ENCODE assay signal across 10 mouse cellular contexts in genomic region chr9:107312811-107313584, GRCm38 (mm10). TPM values are rescaled to one million over a fixed set of nuclear protein-coding genes. Genes with fewer than 3 reads are reported as not detected.
DNase-seq lines count a peak whose midpoint lies in the region; ATAC-seq and TF ChIP-seq lines count a peak whose summit lies in the region.
"Had no signal": no experiment of that assay in that cellular context is flagged by ENCODE, and none has a peak within 500 bp of the region (broad histone marks: within the 10 kb centered on the region; RNA-seq: fewer than 3 reads in every experiment).

No protein-coding gene starts in this region.

- TF ChIP-seq POLR2A in CH12.LX (IDR thresholded peaks at IDR 0.05; ENCODE audit: low read depth, low read length), result peak; percentile 68
- TF ChIP-seq POLR2A in olfactory bulb, adult 2 months (IDR thresholded peaks at IDR 0.05; ENCODE audit: insufficient read depth, low read depth, low read length), result no peak

- peak overlapping the region; percentile 99 for H3K27ac ChIP-seq in CH12.LX (ENCODE audit: insufficient read depth, low read depth)
- H3K27ac ChIP-seq in olfactory bulb, adult 2 months (ENCODE audit: insufficient read depth, low read depth, low read length), result peak overlapping the region; percentile 74
- H3K27ac ChIP-seq in hindbrain, embryonic 13.5 days, result no peak overlapping the region
- H3K27ac ChIP-seq in left cerebral cortex, adult 2 months, result no peak overlapping the region
- H3K27ac ChIP-seq: embryonic facial prominence, embryonic 12.5 days had no signal

- WGBS in olfactory bulb, adult 2 months, result 38% methylated on average over 10 of the region's 10 CpGs
- 69% methylated on average over 10 of the region's 10 CpGs for WGBS in hindbrain, embryonic 13.5 days

- peak; percentile 91 for DNase-seq in 416B (ENCODE audit: low read depth)
- peak; percentile 94 for DNase-seq in CH12.LX (ENCODE audit: extremely low read depth)
- no peak for DNase-seq in left cerebral cortex, postnatal 36 days (ENCODE audit: low spot score in 2 of 2)
- no peak for DNase-seq in urinary bladder, postnatal 25 days (ENCODE audit: low spot score)
- no peak for DNase-seq in left cerebral cortex, adult 2 months (ENCODE audit: extremely low spot score in 1 of 2, low spot score in 2 of 2)

- H3K9me3 ChIP-seq in CH12.LX (replicated peaks; ENCODE audit: low read length), result no peaks in the 10 kb centered on the region
- no peaks in the 10 kb centered on the region for H3K9me3 ChIP-seq in hindbrain, embryonic 13.5 days
- H3K9me3 ChIP-seq: embryonic facial prominence, embryonic 12.5 days had no signal

- no peaks in the 10 kb centered on the region for H3K36me3 ChIP-seq in CH12.LX (replicated peaks in 1 of 2; ENCODE audit: control insufficient read depth in 1 of 2, insufficient read depth in 1 of 2, low read length in 1 of 2)
- H3K36me3 ChIP-seq in hindbrain, embryonic 13.5 days, result no peaks in the 10 kb centered on the region
- H3K36me3 ChIP-seq: embryonic facial prominence, embryonic 12.5 days had no signal

- dilution Hi-C loops in CH12.LX (cut with MboI; ENCODE audit: extremely low pct_ligation_motif_present, extremely low pct_unique_long_range_greater_than_20kb, low sequenced_read_pairs), result no loop called here

- peak; percentile 16 for TF ChIP-seq RAD21 in CH12.LX (IDR thresholded peaks at IDR 0.05; ENCODE audit: low read depth, low read length)

- peak overlapping the region in 2 of 3 experiments; percentile 42 to 44 for H3K4me3 ChIP-seq in CH12.LX (replicated peaks in 1 of 3; ENCODE audit: low read depth in 2 of 3, low read length in 2 of 3, poor library complexity in 1 of 3)
- no peak overlapping the region for H3K4me3 ChIP-seq in olfactory bulb, adult 2 months (ENCODE audit: insufficient read depth, low read depth, low read length)
- H3K4me3 ChIP-seq in hindbrain, embryonic 13.5 days, result no peak overlapping the region
- no peak overlapping the region for H3K4me3 ChIP-seq in left cerebral cortex, adult 2 months
- H3K4me3 ChIP-seq: embryonic facial prominence, embryonic 12.5 days; myocyte had no signal

- intact Hi-C loops in left cerebral cortex, postnatal 36 days (cut with DNase I), result no loop called here
- intact Hi-C loops in left cerebral cortex, adult 2 months (cut with DNase I), result no loop called here

- H3K4me2 ChIP-seq in CH12.LX (ENCODE audit: insufficient read depth, low read depth, poor library complexity, severe bottlenecking), result peak overlapping the region; percentile 78
- H3K4me2 ChIP-seq in hindbrain, embryonic 13.5 days, result no peak overlapping the region
- H3K4me2 ChIP-seq: embryonic facial prominence, embryonic 12.5 days had no signal

- no peak for TF ChIP-seq CTCF in CH12.LX (conservative IDR thresholded peaks at IDR 0.05 in 1 of 2, IDR thresholded peaks at IDR 0.05 in 1 of 2; ENCODE audit: low read depth in 2 of 2, low read length in 2 of 2)
- TF ChIP-seq CTCF in olfactory bulb, adult 2 months (IDR thresholded peaks at IDR 0.05; ENCODE audit: insufficient read depth, low read depth, low read length), result no peak
- TF ChIP-seq CTCF in left cerebral cortex, adult 2 months (IDR thresholded peaks at IDR 0.05), result no peak

- peaks cover 38 to 86% of the 10 kb centered on the region in 2 experiments for H3K4me1 ChIP-seq in CH12.LX (ENCODE audit: control insufficient read depth in 1 of 2, insufficient read depth in 2 of 2)
- H3K4me1 ChIP-seq in olfactory bulb, adult 2 months (ENCODE audit: control insufficient read depth, insufficient read depth, low read length), result peaks cover 28% of the 10 kb centered on the region
- no peaks in the 10 kb centered on the region for H3K4me1 ChIP-seq in hindbrain, embryonic 13.5 days (replicated peaks)
- H3K4me1 ChIP-seq: embryonic facial prominence, embryonic 12.5 days had no signal

- peak; percentile 96 for TF ChIP-seq EP300 in CH12.LX (IDR thresholded peaks at IDR 0.05; ENCODE audit: low read length)

- no peaks in the 10 kb centered on the region for H3K27me3 ChIP-seq in CH12.LX (replicated peaks)
- no peaks in the 10 kb centered on the region for H3K27me3 ChIP-seq in hindbrain, embryonic 13.5 days
- H3K27me3 ChIP-seq: embryonic facial prominence, embryonic 12.5 days had no signal

- peak overlapping the region; percentile 68 for H3K9ac ChIP-seq in CH12.LX (ENCODE audit: insufficient read depth, low read depth)
- no peak overlapping the region for H3K9ac ChIP-seq in hindbrain, embryonic 13.5 days
- H3K9ac ChIP-seq: embryonic facial prominence, embryonic 12.5 days had no signal

- ATAC-seq in inflammation-experienced regulatory T-cells, adult 6 months, result peak; percentile 88
- no peak for ATAC-seq in hindbrain, embryonic 13.5 days (ENCODE audit: low FRiP score)

- no peaks in the 10 kb centered on the region for H3K79me2 ChIP-seq in CH12.LX (replicated peaks; ENCODE audit: control insufficient read depth, extremely low read depth, insufficient read depth, poor library complexity, severe bottlenecking)

- in situ Hi-C loops in CH12.LX (cut with MboI; ENCODE audit: low pct_ligation_motif_present, low pct_unique_long_range_greater_than_20kb, low sequenced_read_pairs), result no loop called here

TF ChIP-seq in CH12.LX, 34 proteins besides CTCF, POLR2A, EP300 and RAD21 (continues in another document):
- TF ChIP-seq MAX (IDR thresholded peaks at IDR 0.05; ENCODE audit: low read length), result peak; percentile 82
- peak; percentile 82 for TF ChIP-seq TBP (conservative IDR thresholded peaks at IDR 0.05; ENCODE audit: low read depth, low read length)
- TF ChIP-seq MAFK (IDR thresholded peaks at IDR 0.05; ENCODE audit: insufficient replicate concordance, low read length), result peak; percentile 92
- TF ChIP-seq MAZ (IDR thresholded peaks at IDR 0.05; ENCODE audit: low read depth, low read length), result peak; percentile 98
- TF ChIP-seq JUN (IDR thresholded peaks at IDR 0.05; ENCODE audit: insufficient read depth, low read depth, low read length), result peak; percentile 72
- TF ChIP-seq CHD2 (IDR thresholded peaks at IDR 0.05; ENCODE audit: low read length), result peak; percentile 93
- no peak for TF ChIP-seq UBTF (IDR thresholded peaks at IDR 0.05; ENCODE audit: low read depth, low read length)
- TF ChIP-seq ELF1 (IDR thresholded peaks at IDR 0.05; ENCODE audit: low read depth, low read length), result peak; percentile 74
- no peak for TF ChIP-seq USF2 (conservative IDR thresholded peaks at IDR 0.05; ENCODE audit: low read depth, low read length)
- peak; percentile 63 for TF ChIP-seq HCFC1 (IDR thresholded peaks at IDR 0.05; ENCODE audit: low read depth, low read length)
- TF ChIP-seq PAX5 (IDR thresholded peaks at IDR 0.05; ENCODE audit: low read length), result no peak
- no peak for TF ChIP-seq ZC3H11A (IDR thresholded peaks at IDR 0.05; ENCODE audit: low read depth, low read length)
- TF ChIP-seq ZNF384 (IDR thresholded peaks at IDR 0.05; ENCODE audit: low read depth, low read length), result peak; percentile 60
- TF ChIP-seq JUND (conservative IDR thresholded peaks at IDR 0.05; ENCODE audit: low read depth, low read length), result peak; percentile 69
- TF ChIP-seq MYC (IDR thresholded peaks at IDR 0.05; ENCODE audit: low read depth, low read length), result peak; percentile 67
- no peak for TF ChIP-seq POLR2AphosphoS2 (IDR thresholded peaks at IDR 0.05; ENCODE audit: low read depth, low read length)

RNA-seq across cellular contexts. Expression of gene Cish, which starts 17.2 kb away (rescaled TPM):
- total RNA-seq in CH12.LX (2012; rRNA removed) (1.7 and 3.5 TPM in 2 replicates), CH12.LX (2014; rRNA removed) (0.42 and 0.43 TPM in 2 replicates)
- 2.2 and 4.6 TPM in 2 replicates for polyA plus RNA-seq in CH12.LX (2012; ENCODE audit: insufficient read length, low read depth)
- polyA plus RNA-seq in inflammation-experienced regulatory T-cells, adult 6 months (2017; shearing (Covaris generic)), result 100 to 1,000 TPM in 2 of 3 experiments, 10 to 100 TPM in 1; 85.4 to 124 (median 100) TPM
- polyA plus RNA-seq in olfactory bulb, adult 2 months (2012; ENCODE audit: insufficient read depth, insufficient read length, low replicate concordance, missing spikeins), result not detected in 2 replicates
- 10 to 100 TPM in 1 of 2 experiments, 1 to 10 TPM in 1; 4.8 to 11.0 TPM for total RNA-seq in left cerebral cortex, postnatal 36 days (2021)
- polyA plus RNA-seq in hindbrain, embryonic 13.5 days (2015; fragmentation: Nextera tagmentation; extraction: Ambion mirVana), result 8.4 and 9.6 TPM in 2 replicates
- 10 to 100 TPM in 1 of 2 experiments, 1 to 10 TPM in 1; 9.6 to 10.7 TPM for total RNA-seq in left cerebral cortex, adult 2 months (2021)

RNA-seq across cellular contexts. Expression of gene Mapkapk3, which starts 23.3 kb away (rescaled TPM):
- total RNA-seq in CH12.LX (2012; rRNA removed), result 33.3 and 39.8 TPM in 2 replicates
- total RNA-seq in CH12.LX (2014; rRNA removed), result 29.1 and 29.9 TPM in 2 replicates
- polyA plus RNA-seq in CH12.LX (2012; ENCODE audit: insufficient read length, low read depth), result 30.1 and 33.1 TPM in 2 replicates
- 10 to 100 TPM; 53.9 to 59.6 (median 59.2) TPM for polyA plus RNA-seq in inflammation-experienced regulatory T-cells, adult 6 months (2017; shearing (Covaris generic))
- polyA plus RNA-seq in olfactory bulb, adult 2 months (2012; ENCODE audit: insufficient read depth, insufficient read length, low replicate concordance, missing spikeins), result not detected in 2 replicates
- total RNA-seq in left cerebral cortex, postnatal 36 days (2021), result 1 to 10 TPM; 2.9 to 4.5 TPM
- 2.8 and 3.7 TPM in 2 replicates for polyA plus RNA-seq in hindbrain, embryonic 13.5 days (2015; fragmentation: Nextera tagmentation; extraction: Ambion mirVana)
- total RNA-seq in left cerebral cortex, adult 2 months (2021), result 1 to 10 TPM; 3.4 to 3.5 TPM

RNA-seq across cellular contexts. Expression of gene Hemk1, which starts 25.2 kb away (rescaled TPM):
- 12.2 and 20.5 TPM in 2 replicates for total RNA-seq in CH12.LX (2012; rRNA removed)
- total RNA-seq in CH12.LX (2014; rRNA removed), result 10.8 and 12.1 TPM in 2 replicates
- polyA plus RNA-seq in CH12.LX (2012; ENCODE audit: insufficient read length, low read depth), result 11.9 TPM in 2 replicates
- 10 to 100 TPM; 22.0 to 35.2 (median 29.8) TPM for polyA plus RNA-seq in inflammation-experienced regulatory T-cells, adult 6 months (2017; shearing (Covaris generic))
- polyA plus RNA-seq in olfactory bulb, adult 2 months (2012; ENCODE audit: insufficient read depth, insufficient read length, low replicate concordance, missing spikeins), result not detected in 2 replicates
- total RNA-seq in left cerebral cortex, postnatal 36 days (2021), result 10 to 100 TPM; 13.3 to 18.0 TPM
- polyA plus RNA-seq in hindbrain, embryonic 13.5 days (2015; fragmentation: Nextera tagmentation; extraction: Ambion mirVana), result 17.0 and 17.4 TPM in 2 replicates
- total RNA-seq in left cerebral cortex, adult 2 months (2021), result 10 to 100 TPM; 18.6 to 21.5 TPM

RNA-seq across cellular contexts. Expression of gene 6430571L13Rik, which starts 27.4 kb away (rescaled TPM):
- total RNA-seq in CH12.LX (2012; rRNA removed) (0.34 and 0.72 TPM in 2 replicates), CH12.LX (2014; rRNA removed) (0.11 TPM in 1 of 2 replicates, not detected in the other)
- polyA plus RNA-seq in CH12.LX (2012; ENCODE audit: insufficient read length, low read depth), result 0.09 and 0.10 TPM in 2 replicates
- polyA plus RNA-seq in inflammation-experienced regulatory T-cells, adult 6 months (2017; shearing (Covaris generic)), result 1 to 10 TPM in 2 of 3 experiments, under 1 TPM in 1; 0.99 to 3.2 (median 1.3) TPM
- not detected in 2 replicates for polyA plus RNA-seq in olfactory bulb, adult 2 months (2012; ENCODE audit: insufficient read depth, insufficient read length, low replicate concordance, missing spikeins)
- 1 to 10 TPM; 4.6 to 5.0 TPM for total RNA-seq in left cerebral cortex, postnatal 36 days (2021)
- 7.8 and 8.3 TPM in 2 replicates for polyA plus RNA-seq in hindbrain, embryonic 13.5 days (2015; fragmentation: Nextera tagmentation; extraction: Ambion mirVana)
- total RNA-seq in left cerebral cortex, adult 2 months (2021), result 1 to 10 TPM; 4.3 to 4.4 TPM

Comparison
In these comparisons a context has a peak if more than half of its experiments do, and no peak if none do; other contexts are left out.
1. DNase-seq: peak in 416B (single experiment) and CH12.LX (single experiment); none in left cerebral cortex, postnatal 36 days (0 of 2), urinary bladder, postnatal 25 days (single experiment) and left cerebral cortex, adult 2 months (0 of 2).
2. H3K27ac ChIP-seq: peak in CH12.LX (single experiment) and olfactory bulb, adult 2 months (single experiment); none in hindbrain, embryonic 13.5 days (single experiment) and left cerebral cortex, adult 2 months (single experiment).
3. H3K4me3 ChIP-seq: peak in CH12.LX (2 of 3); none in olfactory bulb, adult 2 months (single experiment), hindbrain, embryonic 13.5 days (single experiment) and left cerebral cortex, adult 2 months (single experiment).
4. RNA of gene Hemk1, which starts 25.2 kb away (polyA plus RNA-seq): 22.0 to 35.2 TPM in inflammation-experienced regulatory T-cells, adult 6 months, 17.0 to 17.4 TPM in hindbrain, embryonic 13.5 days and 11.9 TPM in CH12.LX; not detected in olfactory bulb, adult 2 months; every median in the first group is over 10 times any median in the second.